In genomic region chr2:28583651-28584050, GRCm38 (mm10) we compare ENCODE assay signal across 8 mouse cellular contexts. TPM values are rescaled to one million over a fixed set of nuclear protein-coding genes. Genes with fewer than 3 reads are reported as not detected.
DNase-seq lines count a peak whose midpoint lies in the region; ATAC-seq and TF ChIP-seq lines count a peak whose summit lies in the region.

TSS of gene Gtf3c5 (minus strand) at chr2:28583751.

- no peak for TF ChIP-seq CTCF in C2C12 (IDR thresholded peaks at IDR 0.05; ENCODE audit: control insufficient read depth, insufficient read depth, insufficient read length)
- TF ChIP-seq CTCF in hindbrain, postnatal 0 days (IDR thresholded peaks at IDR 0.05; ENCODE audit: low read depth) = no peak

- no peak for DNase-seq in frontal cortex, adult 2 months (ENCODE audit: extremely low spot score in 1 of 2, low spot score in 1 of 2)
- DNase-seq in frontal cortex, postnatal 25 days (ENCODE audit: low spot score in 2 of 2) = no peak
- no peak for DNase-seq in hindbrain, postnatal 0 days (ENCODE audit: low spot score)
- no peak for DNase-seq in spleen, adult 12 weeks (ENCODE audit: low spot score)
- no peak for DNase-seq in spleen, postnatal 4 days (ENCODE audit: low spot score in 2 of 2)

- H3K36me3 ChIP-seq in C2C12 (ENCODE audit: control insufficient read depth, insufficient read depth) = peaks cover 13% of the 10 kb centered on the region
- H3K36me3 ChIP-seq in embryonic facial prominence, embryonic 13.5 days = peaks cover 24% of the 10 kb centered on the region
- no peaks in the 10 kb centered on the region for H3K36me3 ChIP-seq in hindbrain, postnatal 0 days (ENCODE audit: insufficient read depth, low read length)

- H3K9me3 ChIP-seq in embryonic facial prominence, embryonic 13.5 days = no peaks in the 10 kb centered on the region
- H3K9me3 ChIP-seq in hindbrain, postnatal 0 days (ENCODE audit: low read length) = no peaks in the 10 kb centered on the region

- H3ac ChIP-seq in C2C12 (ENCODE audit: control insufficient read depth, insufficient read length, low read depth) = peak within 1 kb of the TSS; percentile 90

- no peak for ATAC-seq in embryonic facial prominence, embryonic 13.5 days (ENCODE audit: insufficient number of reproducible peaks, insufficient read depth, low FRiP score, low TSS enrichment, low read depth)
- ATAC-seq in hindbrain, postnatal 0 days = no peak
- no peak for ATAC-seq in megakaryocyte, adult 5-6 weeks (ENCODE audit: poor library complexity, severe bottlenecking)

- peak within 1 kb of the TSS; percentile 61 for H3K4me2 ChIP-seq in embryonic facial prominence, embryonic 13.5 days
- H3K4me2 ChIP-seq in hindbrain, postnatal 0 days (ENCODE audit: low read depth, low read length) = peak within 1 kb of the TSS; percentile 57

- H3K4me1 ChIP-seq in embryonic facial prominence, embryonic 13.5 days = peaks cover 23% of the 10 kb centered on the region
- H3K4me1 ChIP-seq in hindbrain, postnatal 0 days (ENCODE audit: insufficient read depth, low read length) = peaks cover 10% of the 10 kb centered on the region; the same call in 1 of the 2 replicates

- H3K27ac ChIP-seq in embryonic facial prominence, embryonic 13.5 days = peak within 1 kb of the TSS; percentile 95
- H3K27ac ChIP-seq in hindbrain, postnatal 0 days = peak within 1 kb of the TSS; percentile 97

- 77% methylated on average over 9 of the region's 9 CpGs for WGBS in embryonic facial prominence, embryonic 13.5 days
- WGBS in hindbrain, postnatal 0 days = 73% methylated on average over 9 of the region's 9 CpGs

- H3K9ac ChIP-seq in embryonic facial prominence, embryonic 13.5 days = peak within 1 kb of the TSS; percentile 78
- peak within 1 kb of the TSS; percentile 73 for H3K9ac ChIP-seq in hindbrain, postnatal 0 days (replicated peaks; ENCODE audit: low read length)

- no peaks in the 10 kb centered on the region for H3K27me3 ChIP-seq in C2C12 (ENCODE audit: control insufficient read depth, insufficient read depth, insufficient read length)
- no peaks in the 10 kb centered on the region for H3K27me3 ChIP-seq in embryonic facial prominence, embryonic 13.5 days
- no peaks in the 10 kb centered on the region for H3K27me3 ChIP-seq in hindbrain, postnatal 0 days (ENCODE audit: insufficient read depth, low read length)

- peak within 1 kb of the TSS; percentile 91 for H3K4me3 ChIP-seq in C2C12 (ENCODE audit: insufficient read depth, poor library complexity, severe bottlenecking)
- H3K4me3 ChIP-seq in embryonic facial prominence, embryonic 13.5 days = peak within 1 kb of the TSS; percentile 71
- peak within 1 kb of the TSS; percentile 65 for H3K4me3 ChIP-seq in hindbrain, postnatal 0 days (ENCODE audit: low read length)

- peaks cover 18% of the 10 kb centered on the region for H3K79me3 ChIP-seq in C2C12 (ENCODE audit: low read depth)

- H3K79me2 ChIP-seq in C2C12 (ENCODE audit: control insufficient read depth, insufficient read depth) = peaks cover 29% of the 10 kb centered on the region

TF ChIP-seq in C2C12, 6 proteins besides CTCF, POLR2A, EP300 and RAD21:
- TF ChIP-seq CEBPB (IDR thresholded peaks at IDR 0.05; ENCODE audit: low read depth) (no peak), MYOD1 (IDR thresholded peaks at IDR 0.05; ENCODE audit: control insufficient read depth, insufficient read length, low read depth) (no peak), USF1 (IDR thresholded peaks at IDR 0.05; ENCODE audit: low read depth) (no peak), MYOG (IDR thresholded peaks at IDR 0.05; ENCODE audit: control insufficient read depth, extremely low read depth, insufficient read length) (no peak), FOSL1 (IDR thresholded peaks at IDR 0.05; ENCODE audit: insufficient read depth, low read length, poor library complexity, severe bottlenecking) (no peak), MAX (IDR thresholded peaks at IDR 0.05) (no peak)

RNA-seq across cellular contexts. Expression of gene Gtf3c5, which starts in this region (rescaled TPM):
- 21.8 and 23.8 TPM in 2 replicates for polyA plus RNA-seq in frontal cortex, adult 2 months (2012; rRNA removed)
- polyA plus RNA-seq in C2C12 (2012; fragmentation: generic; extraction: Trizol) = 28.1 TPM
- 50.4 and 51.6 TPM in 2 replicates for polyA plus RNA-seq in embryonic facial prominence, embryonic 13.5 days (2015; fragmentation: Nextera tagmentation; extraction: Ambion mirVana)
- 23.1 and 28.4 TPM in 2 replicates for total RNA-seq in hindbrain, postnatal 0 days (2014; rRNA removed)
- polyA plus RNA-seq in hindbrain, postnatal 0 days (2015; fragmentation: Nextera tagmentation; extraction: Ambion mirVana) = 27.4 and 29.5 TPM in 2 replicates
- 12.2 and 15.2 TPM in 2 replicates for total RNA-seq in megakaryocyte, adult 5-6 weeks (2015)
- 10.3 and 13.7 TPM in 2 replicates for total RNA-seq in megakaryocyte, adult 5-6 weeks (2017)
